Mouse (Mus musculus) kidney, adult 2 months (tissue): ENCODE measurements around the gene Taf8.

Experiments used
- CTCF ChIP-seq: fragments of 200-500 bp; conservative IDR thresholded peaks from 2 replicates; pipeline ENCODE4 v1.5.1; 2011; ENCODE audit warnings: low read depth, mild to moderate bottlenecking, control low read depth, low read length, moderate library complexity, mixed read lengths; ENCODE audit not compliant: insufficient read depth, insufficient read length
- POLR2A ChIP-seq: fragments of 200-500 bp; IDR thresholded peaks from one replicate; pipeline ENCODE4 v1.6.1; 2011; ENCODE audit warnings: low read depth, low read length, control low read depth

DNA sequence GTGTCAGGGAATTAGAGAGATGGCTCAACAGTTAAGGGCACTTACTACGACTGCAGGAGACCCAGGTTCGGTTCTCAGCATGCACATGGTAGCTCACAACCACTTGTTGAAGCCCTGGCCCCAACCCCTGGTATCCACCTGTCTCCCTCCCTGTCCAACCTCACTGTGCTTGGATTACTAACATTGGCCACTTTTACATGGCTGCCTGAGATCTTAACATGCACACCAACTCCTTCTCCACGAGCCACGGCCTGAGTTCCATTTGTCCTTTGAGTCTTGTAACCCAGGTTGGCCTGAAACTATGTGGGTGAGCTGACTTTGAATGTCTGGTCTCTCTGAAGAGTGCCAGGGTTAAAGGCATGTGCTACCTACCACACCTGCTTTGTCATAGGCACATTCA is 4.6 kb upstream of the Taf8 start:
- TF ChIP-seq POLR2A (no peak), CTCF (no peak)
